Mouse (Mus musculus) intestine, embryonic 14.5 days (tissue): ENCODE measurements around the gene F13a1. TPM values are rescaled to one million over a fixed set of nuclear protein-coding genes. Genes with fewer than 3 reads are reported as not detected.

Experiments
- ATAC-seq: fragments of 200-750 bp; cut with Nextera tagmentation; replicated peaks from 2 replicates; pipeline ENCODE4 v1.8.0; 2017; ENCODE audit warnings: low read depth, moderate number of reproducible peaks, moderate TSS enrichment, moderate library complexity; ENCODE audit not compliant: low FRiP score, low TSS enrichment
- DNase-seq: peaks from one replicate; pipeline ENCODE4 v3.0.0-alpha.2; 2018; ENCODE audit warnings: low spot score
- H3K27ac ChIP-seq: fragments of 300-500 bp; sonication (generic); 2 replicates; pipeline ENCODE4 v1.5.1; 2014; ENCODE audit warnings: low read depth, mild to moderate bottlenecking, control low read depth
- H3K27me3 ChIP-seq: fragments of 300-500 bp; sonication (generic); replicated peaks from 2 replicates; pipeline ENCODE4 v1.6.1; 2014; ENCODE audit warnings: low read length, control low read depth; ENCODE audit not compliant: control insufficient read depth, insufficient read depth
- H3K36me3 ChIP-seq: fragments of 300-500 bp; sonication (generic); 2 replicates; pipeline ENCODE4 v1.6.1; 2014; ENCODE audit warnings: low read length, control low read depth; ENCODE audit not compliant: control insufficient read depth, insufficient read depth
- H3K4me1 ChIP-seq: fragments of 300-500 bp; sonication (generic); replicated peaks from 2 replicates; pipeline ENCODE4 v1.6.1; 2014; ENCODE audit warnings: low read length, control low read depth, mixed read lengths; ENCODE audit not compliant: control insufficient read depth, insufficient read depth
- H3K4me2 ChIP-seq: fragments of 300-500 bp; sonication (generic); 2 replicates; pipeline ENCODE4 v1.6.1; 2014; ENCODE audit warnings: low read length
- H3K4me3 ChIP-seq: fragments of 300-500 bp; sonication (generic); 2 replicates; pipeline ENCODE4 v1.5.1; 2014; ENCODE audit warnings: low read depth, low read length, control low read depth, mixed read lengths
- H3K9ac ChIP-seq: fragments of 300-500 bp; sonication (generic); 2 replicates; pipeline ENCODE4 v1.6.1; 2014; ENCODE audit warnings: mild to moderate bottlenecking, low read length
- H3K9me3 ChIP-seq: fragments of 300-500 bp; sonication (generic); 2 replicates; pipeline ENCODE4 v1.6.1; 2016; ENCODE audit warnings: low read length, control low read depth; ENCODE audit not compliant: control insufficient read depth
- WGBS: fragments of 180-500 bp; shearing (Covaris S2); extraction: QIAGEN DNeasy Blood & Tissue Kit; methylation state at CpG from one replicate; pipeline ENCODE4 v1.1.7; 2014; 5-methylcytosine and 5-hydroxymethylcytosine counted together
- polyA plus RNA-seq: library from polyadenylated mRNA; unstranded; fragments of >200 nt; fragmentation: Nextera tagmentation; extraction: Ambion mirVana; gene quantifications from 2 replicates; pipeline ENCODE4 v1.2.1, GENCODE M21; 2014

Gene F13a1
- polyA plus RNA-seq, 1 experiment from 2014 or later: 9.5 TPM

DNA sequence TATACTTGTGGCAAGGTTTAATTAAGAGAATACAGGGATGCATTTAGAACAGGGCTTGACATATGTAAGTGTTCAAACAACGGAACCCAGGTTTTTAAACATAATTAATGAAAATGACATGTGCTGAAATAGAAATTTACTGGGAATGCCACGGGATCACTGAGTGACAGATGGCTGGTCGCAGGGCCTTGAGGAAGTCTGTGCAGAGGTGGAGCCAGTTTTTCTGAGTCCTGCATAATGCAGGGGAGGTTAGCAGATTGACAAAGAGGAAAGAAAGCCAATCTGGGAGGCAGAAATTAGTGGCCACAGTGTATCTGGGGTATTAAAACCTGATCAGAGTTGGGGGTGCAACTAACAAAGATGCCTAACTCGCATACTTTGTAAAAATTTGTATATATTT, 130.3 kb downstream of the F13a1 start:
- no peak overlapping the region for H3K4me3 ChIP-seq
- H3K9ac ChIP-seq: no peak overlapping the region
- no peaks in the 10 kb centered on the region for H3K4me1 ChIP-seq
- no peak overlapping the region for H3K4me2 ChIP-seq
- DNase-seq: no peak
- no peaks in the 10 kb centered on the region for H3K27me3 ChIP-seq
- no peaks in the 10 kb centered on the region for H3K9me3 ChIP-seq
- WGBS: 74% methylated on average over 4 of the region's 4 CpGs
- no peak overlapping the region for H3K27ac ChIP-seq
- ATAC-seq: no peak
- H3K36me3 ChIP-seq: no peaks in the 10 kb centered on the region

DNA sequence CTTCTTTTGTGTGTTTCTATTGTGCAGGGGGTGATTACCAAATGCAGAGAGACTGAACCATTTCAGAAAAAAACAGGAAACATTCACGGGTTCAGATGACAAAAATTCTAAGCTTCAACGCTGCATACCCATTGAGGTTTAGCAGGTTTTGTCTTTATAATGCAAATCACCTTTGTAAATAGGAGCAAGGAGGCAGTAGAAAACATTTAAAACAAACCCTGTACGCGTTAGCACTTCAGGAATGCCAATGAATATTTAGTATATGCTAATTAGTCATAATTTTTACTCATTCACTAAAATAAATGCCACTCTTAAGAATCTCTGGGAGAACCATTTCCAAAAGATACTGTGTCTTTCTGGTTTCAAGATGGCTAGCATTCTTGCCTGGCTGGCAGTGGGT, 146.2 kb downstream of the F13a1 start:
- H3K9ac ChIP-seq: no peak overlapping the region
- H3K4me1 ChIP-seq: no peaks in the 10 kb centered on the region
- WGBS: 48% methylated on average over 4 of the region's 4 CpGs
- no peak overlapping the region for H3K4me3 ChIP-seq
- no peaks in the 10 kb centered on the region for H3K36me3 ChIP-seq
- ATAC-seq: no peak
- no peak overlapping the region for H3K4me2 ChIP-seq
- H3K27ac ChIP-seq: no peak overlapping the region
- H3K9me3 ChIP-seq: no peaks in the 10 kb centered on the region
- no peak for DNase-seq
- H3K27me3 ChIP-seq: no peaks in the 10 kb centered on the region

DNA sequence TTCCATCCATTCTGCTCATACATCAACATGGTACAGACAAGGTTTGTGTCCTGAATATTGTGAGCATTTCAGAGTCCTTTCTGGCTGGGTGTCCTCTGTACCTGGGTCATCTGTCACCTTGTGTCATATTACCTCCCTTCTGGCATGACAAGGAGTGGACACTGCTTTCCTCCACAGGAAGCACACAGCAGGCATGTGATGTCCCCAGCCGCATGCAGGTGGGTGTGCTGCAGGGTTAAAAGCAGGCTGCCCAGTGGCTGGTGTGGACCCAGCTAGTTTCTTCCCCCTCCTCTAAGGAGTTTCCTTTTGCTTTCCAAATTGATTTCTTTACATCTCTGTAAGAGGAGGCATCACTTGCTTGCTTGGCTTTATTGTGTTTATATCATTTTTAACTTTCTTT, 146.6 kb downstream of the F13a1 start:
- no peaks in the 10 kb centered on the region for H3K36me3 ChIP-seq
- ATAC-seq (no peak), DNase-seq (no peak)
- no peak overlapping the region for H3K9ac ChIP-seq
- H3K4me2 ChIP-seq: no peak overlapping the region
- H3K27me3 ChIP-seq: no peaks in the 10 kb centered on the region
- H3K4me1 ChIP-seq: no peaks in the 10 kb centered on the region
- H3K9me3 ChIP-seq: no peaks in the 10 kb centered on the region
- no peak overlapping the region for H3K4me3 ChIP-seq
- whole genome bisulfite sequencing: 50% methylated on average over 1 of the region's 1 CpGs
- H3K27ac ChIP-seq: no peak overlapping the region

DNA sequence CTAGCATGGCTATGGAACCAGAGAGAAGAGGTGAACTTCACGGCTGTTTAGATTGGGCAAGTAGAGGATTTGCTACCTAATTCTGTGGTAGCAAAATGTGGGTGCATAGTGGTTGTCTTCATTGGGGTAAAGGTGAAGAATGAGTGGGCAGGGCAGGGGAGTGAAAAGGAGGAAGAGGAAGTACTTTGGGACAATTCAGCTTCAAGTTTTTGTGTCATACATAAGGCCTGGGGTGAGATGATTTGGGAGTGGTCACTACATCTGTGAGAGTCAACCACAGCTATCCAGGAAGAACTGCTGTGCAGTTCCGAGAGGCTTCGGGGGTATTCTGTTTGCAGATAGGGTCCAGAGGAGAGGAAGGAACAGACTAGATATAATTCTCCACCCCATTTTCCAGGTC, 148.4 kb downstream of the F13a1 start:
- no peaks in the 10 kb centered on the region for H3K36me3 ChIP-seq
- H3K4me2 ChIP-seq: no peak overlapping the region
- no peaks in the 10 kb centered on the region for H3K9me3 ChIP-seq
- ATAC-seq (no peak), DNase-seq (no peak)
- H3K4me1 ChIP-seq: no peaks in the 10 kb centered on the region
- 81% methylated on average over 3 of the region's 3 CpGs for WGBS
- H3K4me3 ChIP-seq: no peak overlapping the region
- H3K27ac ChIP-seq: no peak overlapping the region
- no peaks in the 10 kb centered on the region for H3K27me3 ChIP-seq
- H3K9ac ChIP-seq: no peak overlapping the region

DNA sequence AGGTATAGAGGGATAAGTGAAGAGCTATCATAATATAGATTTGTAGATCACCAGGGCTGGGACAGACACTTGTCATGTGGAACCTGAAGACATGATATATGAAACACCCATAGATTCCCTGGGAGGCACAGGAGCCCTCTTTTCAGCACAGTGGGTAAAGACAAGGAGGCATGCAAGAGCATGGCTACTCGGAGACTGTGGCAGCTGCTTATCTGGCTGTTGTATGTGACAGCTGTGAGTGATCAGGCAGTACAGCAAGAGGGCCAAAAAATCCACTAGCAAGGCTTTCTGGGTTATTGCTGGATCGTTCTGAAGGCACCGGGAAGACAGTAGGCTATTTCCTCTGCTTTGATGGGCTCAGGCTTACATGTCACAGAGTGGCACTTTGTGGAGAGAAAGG, 149.0 kb downstream of the F13a1 start:
- H3K4me2 ChIP-seq: no peak overlapping the region
- no peak overlapping the region for H3K27ac ChIP-seq
- H3K4me1 ChIP-seq: no peaks in the 10 kb centered on the region
- DNase-seq (no peak), ATAC-seq (no peak)
- H3K36me3 ChIP-seq: no peaks in the 10 kb centered on the region
- H3K27me3 ChIP-seq: no peaks in the 10 kb centered on the region
- H3K9ac ChIP-seq: no peak overlapping the region
- H3K4me3 ChIP-seq: no peak overlapping the region
- 63% methylated on average over 3 of the region's 3 CpGs for WGBS
- H3K9me3 ChIP-seq: no peaks in the 10 kb centered on the region

DNA sequence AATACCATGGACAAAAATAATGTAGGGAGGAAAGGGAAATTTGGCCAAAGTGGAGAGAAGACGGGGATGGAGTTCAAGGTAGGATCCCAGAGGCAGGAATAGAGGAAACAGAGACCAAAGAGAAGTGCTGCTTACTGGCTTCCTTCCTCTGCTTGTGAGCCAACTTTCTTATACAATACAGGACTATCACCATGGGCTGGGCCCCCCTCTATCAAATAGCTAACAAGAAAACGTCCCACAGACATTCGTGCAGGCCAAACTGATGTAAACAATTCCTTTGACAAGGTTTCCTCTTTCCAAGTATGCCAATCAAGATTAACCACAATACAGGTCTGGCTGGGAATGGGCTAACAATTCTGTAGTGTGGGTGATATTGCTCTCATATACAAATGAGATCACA, 154.0 kb downstream of the F13a1 start:
- DNase-seq: no peak
- Histone ChIP-seq H3K4me2 (no peak overlapping the region), H3K4me3 (no peak overlapping the region), H3K27me3 (no peaks in the 10 kb centered on the region), H3K9me3 (no peaks in the 10 kb centered on the region), H3K4me1 (no peaks in the 10 kb centered on the region), H3K36me3 (no peaks in the 10 kb centered on the region), H3K9ac (no peak overlapping the region), H3K27ac (no peak overlapping the region)
- no peak for ATAC-seq
- 35% methylated on average over 3 of the region's 3 CpGs for WGBS

DNA sequence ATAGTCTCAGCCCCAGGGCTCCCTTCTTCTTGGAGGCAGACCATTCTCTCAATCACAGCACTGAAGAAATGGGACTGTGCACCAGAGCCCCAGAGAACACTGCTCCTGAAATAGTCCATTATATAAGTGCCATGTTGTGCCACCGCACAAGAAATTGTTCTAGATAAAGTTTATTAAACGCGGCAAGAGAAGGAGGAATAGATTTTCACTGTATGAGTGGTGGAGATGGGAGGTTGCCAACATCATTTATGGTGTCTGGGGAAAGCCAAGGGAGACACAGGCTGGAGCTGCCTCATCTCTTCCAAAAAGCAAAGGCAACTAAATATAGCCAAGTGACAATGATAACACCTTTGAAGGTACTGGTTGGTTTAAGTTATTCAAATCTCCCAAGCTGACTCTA, 156.3 kb downstream of the F13a1 start:
- 98% methylated on average over 3 of the region's 3 CpGs for WGBS
- ATAC-seq (no peak), DNase-seq (no peak)
- no peaks in the 10 kb centered on the region for H3K27me3 ChIP-seq
- H3K36me3 ChIP-seq: no peaks in the 10 kb centered on the region
- H3K27ac ChIP-seq: no peak overlapping the region
- H3K9ac ChIP-seq: no peak overlapping the region
- no peak overlapping the region for H3K4me2 ChIP-seq
- no peaks in the 10 kb centered on the region for H3K4me1 ChIP-seq
- H3K9me3 ChIP-seq: no peaks in the 10 kb centered on the region
- no peak overlapping the region for H3K4me3 ChIP-seq

DNA sequence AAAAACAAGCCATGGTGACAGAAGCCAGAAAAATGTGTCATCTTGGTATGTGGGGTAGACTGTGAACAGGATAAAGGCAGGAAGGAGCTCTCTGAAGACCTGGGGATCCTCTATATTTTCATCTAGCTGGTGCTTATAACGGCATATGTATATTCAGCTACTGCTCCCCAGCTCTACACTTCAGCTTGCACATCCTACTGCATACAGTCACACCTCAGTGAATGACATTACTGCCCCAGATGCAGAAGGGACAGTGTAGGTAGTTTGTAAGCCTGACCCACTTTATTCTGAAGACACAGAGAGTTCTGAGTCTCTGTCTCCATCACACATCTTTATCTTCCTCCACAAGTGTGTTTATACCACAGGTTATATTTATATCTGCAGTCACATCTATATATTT, 157.8 kb downstream of the F13a1 start:
- no peaks in the 10 kb centered on the region for H3K4me1 ChIP-seq
- H3K4me2 ChIP-seq: no peak overlapping the region
- WGBS: 76% methylated on average over 1 of the region's 1 CpGs
- no peaks in the 10 kb centered on the region for H3K9me3 ChIP-seq
- no peaks in the 10 kb centered on the region for H3K36me3 ChIP-seq
- DNase-seq: no peak
- no peak overlapping the region for H3K27ac ChIP-seq
- no peak for ATAC-seq
- H3K4me3 ChIP-seq: no peak overlapping the region
- no peaks in the 10 kb centered on the region for H3K27me3 ChIP-seq
- H3K9ac ChIP-seq: no peak overlapping the region

DNA sequence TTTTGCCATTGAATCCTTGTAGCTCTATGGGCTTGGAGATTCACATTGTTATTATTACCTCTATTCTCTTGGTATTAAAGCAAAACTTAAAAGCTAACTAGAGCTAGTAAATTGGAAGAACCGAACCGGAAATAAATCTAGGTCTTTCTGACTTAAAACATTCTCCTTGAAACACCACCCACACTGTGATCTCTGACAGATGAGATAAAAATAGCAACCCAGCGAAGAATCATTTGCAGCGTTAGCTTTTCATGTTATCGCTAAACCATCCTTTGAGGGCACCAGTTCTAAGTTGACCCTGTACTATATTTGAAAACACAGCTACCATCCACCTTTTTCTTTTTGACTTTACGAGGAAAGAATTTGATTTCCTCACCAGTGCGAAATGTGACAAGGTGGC, 164.1 kb downstream of the F13a1 start:
- H3K4me1 ChIP-seq: no peaks in the 10 kb centered on the region
- H3K9ac ChIP-seq: no peak overlapping the region
- H3K27ac ChIP-seq: no peak overlapping the region
- no peaks in the 10 kb centered on the region for H3K9me3 ChIP-seq
- ATAC-seq (no peak), DNase-seq (no peak)
- no peaks in the 10 kb centered on the region for H3K27me3 ChIP-seq
- no peak overlapping the region for H3K4me3 ChIP-seq
- no peaks in the 10 kb centered on the region for H3K36me3 ChIP-seq
- 87% methylated on average over 7 of the region's 7 CpGs for WGBS
- no peak overlapping the region for H3K4me2 ChIP-seq
